Mouse (Mus musculus): ENCODE results near the gene Mmachc. TPM values are rescaled to one million over a fixed set of nuclear protein-coding genes. Genes with fewer than 3 reads are reported as not detected.
A peak's percentile ranks its signal among the peaks of the same experiment; 100 is the strongest.

Gene Mmachc
- total RNA-seq, 2 experiments from 2014 or later = 16.4 to 20.8 TPM

DNA sequence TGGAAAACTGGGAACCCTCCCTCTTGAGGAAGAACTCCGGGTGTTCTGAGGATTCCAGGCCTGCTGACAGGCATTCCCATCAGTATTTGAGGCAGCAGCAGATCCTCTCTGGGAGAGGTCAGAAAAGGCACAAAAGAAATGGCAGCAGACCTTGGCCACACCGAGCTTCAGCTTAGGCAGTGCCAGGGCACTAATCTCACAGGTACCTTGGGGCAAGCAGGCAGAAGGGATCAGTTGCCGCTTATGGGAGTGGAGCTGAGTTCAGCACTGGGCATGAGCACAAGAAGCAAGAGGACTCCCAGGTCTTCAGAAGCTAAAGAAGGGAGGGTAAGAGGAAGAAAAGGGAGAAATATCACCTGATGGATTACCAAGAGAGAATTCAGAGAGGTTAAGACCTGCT is 50.2 kb downstream of the Mmachc start:
- Histone ChIP-seq H3K4me3 (no peak overlapping the region), H3K27ac (no peak overlapping the region)
- no peak for TF ChIP-seq CTCF (conservative IDR thresholded peaks at IDR 0.05)
- DNase-seq (ENCODE audit: low spot score in 2 of 2) = no peak

DNA sequence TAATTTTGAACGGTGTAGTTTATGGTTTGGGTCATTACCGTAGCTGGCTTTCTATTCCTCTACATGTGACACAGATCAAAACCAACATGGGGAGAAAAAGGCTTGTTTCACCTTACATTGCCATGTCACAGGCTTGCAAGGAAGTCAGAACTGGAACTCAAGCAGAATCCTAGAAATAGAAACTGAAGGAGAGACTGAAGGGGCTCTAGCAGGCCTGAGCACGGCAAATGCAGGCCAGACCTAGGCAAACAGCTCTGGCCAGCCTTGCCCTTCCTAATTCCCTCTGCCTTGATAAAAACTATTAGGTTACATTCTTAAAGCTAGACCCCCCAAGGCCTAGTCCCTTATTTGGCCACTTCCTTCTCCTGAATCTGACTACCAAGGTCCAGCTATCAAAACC is 52.5 kb downstream of the Mmachc start:
- no peak for TF ChIP-seq CTCF (conservative IDR thresholded peaks at IDR 0.05)
- no peak for DNase-seq (ENCODE audit: low spot score in 2 of 2)
- Histone ChIP-seq H3K27ac (peak overlapping the region; percentile 32; the same call in 1 of the 2 replicates), H3K4me3 (no peak overlapping the region)

DNA sequence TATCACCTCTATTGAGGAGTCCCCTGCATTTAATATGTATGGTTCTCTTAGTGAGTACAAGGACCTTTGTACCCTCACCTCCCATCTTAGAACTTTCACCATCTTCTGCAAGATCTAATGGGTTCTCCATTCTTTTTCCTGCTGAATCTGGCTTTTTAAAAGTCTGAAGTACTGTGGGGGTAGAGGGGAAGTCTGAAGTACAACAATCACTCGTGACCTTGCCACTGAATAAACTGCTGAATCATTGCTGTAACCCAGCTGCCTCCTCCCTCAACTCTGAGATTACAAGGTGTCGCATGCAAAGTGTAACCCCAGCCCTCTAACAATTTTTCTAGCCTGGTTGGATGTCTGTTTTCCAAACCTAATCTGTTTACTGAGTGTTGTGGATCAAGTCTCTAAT is 53.1 kb downstream of the Mmachc start:
- no peak for DNase-seq (ENCODE audit: low spot score in 2 of 2)
- TF ChIP-seq CTCF (conservative IDR thresholded peaks at IDR 0.05) = no peak
- no peak overlapping the region for H3K27ac ChIP-seq
- no peak overlapping the region for H3K4me3 ChIP-seq

DNA sequence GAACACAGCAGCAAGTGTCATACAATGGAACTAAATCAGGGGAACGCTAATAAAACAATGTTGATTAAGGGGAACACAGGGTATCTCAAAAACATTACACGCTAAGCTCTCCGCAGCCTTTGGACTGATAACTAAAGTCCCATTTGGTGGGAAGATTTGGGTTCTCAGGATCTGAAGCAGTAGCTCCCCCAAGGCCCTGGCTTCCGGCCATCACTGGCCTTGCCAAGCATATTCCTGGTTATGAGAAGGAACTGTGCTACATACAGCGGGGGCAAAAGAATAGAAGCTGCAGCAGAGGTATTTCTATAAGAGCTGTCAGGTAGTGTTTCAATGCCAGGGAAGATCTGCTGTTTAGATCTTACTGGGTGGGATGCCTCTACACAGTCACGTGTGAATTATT is 55.0 kb downstream of the Mmachc start:
- no peak for DNase-seq (ENCODE audit: low spot score in 2 of 2)
- TF ChIP-seq CTCF (conservative IDR thresholded peaks at IDR 0.05) = no peak
- Histone ChIP-seq H3K4me3 (no peak overlapping the region), H3K27ac (no peak overlapping the region)

Other genes starting within 250 kb of the Mmachc start
- gene Mast2, start 244.2 kb downstream of the Mmachc start, total RNA-seq (2021) = 10 to 100 TPM; 88.7 to 98.0 TPM
- 10 to 100 TPM; 17.5 to 20.1 TPM for gene Ipp, start 200.9 kb downstream of the Mmachc start, total RNA-seq (2021)
- gene Tmem69, start 152.5 kb downstream of the Mmachc start, total RNA-seq (2021) = 10 to 100 TPM; 11.4 to 13.3 TPM
- 10 to 100 TPM; 38.2 to 45.0 TPM for gene Gpbp1l1, start 150.7 kb downstream of the Mmachc start, total RNA-seq (2021)
- gene Ccdc17, start 111.8 kb downstream of the Mmachc start, total RNA-seq (2021) = 1 to 10 TPM; 5.7 to 7.4 TPM
- gene Nasp, start 80.5 kb downstream of the Mmachc start, total RNA-seq (2021) = 10 to 100 TPM; 28.0 to 32.5 TPM
- gene Akr1a1, start 56.7 kb downstream of the Mmachc start, total RNA-seq (2021) = 100 to 1,000 TPM; 376 to 387 TPM
- 100 to 1,000 TPM; 143 to 151 TPM for gene Prdx1, start 22.9 kb downstream of the Mmachc start, total RNA-seq (2021)
- 1 to 10 TPM; 3.9 to 6.0 TPM for gene Ccdc163, start 103 bp upstream of the Mmachc start, total RNA-seq (2021)
- 1 to 10 TPM; 4.2 to 4.8 TPM for gene Tesk2, start 12.5 kb upstream of the Mmachc start, total RNA-seq (2021)
- gene Toe1, start 99.2 kb upstream of the Mmachc start, total RNA-seq (2021) = 10 to 100 TPM; 14.0 to 16.2 TPM
- 1 to 10 TPM; 3.1 to 3.2 TPM for gene Mutyh, start 99.3 kb upstream of the Mmachc start, total RNA-seq (2021)
- gene Hpdl, start 113.3 kb upstream of the Mmachc start, total RNA-seq (2021) = 1 to 10 TPM; 6.4 to 6.9 TPM
- 10 to 100 TPM; 15.6 to 17.1 TPM for gene Zswim5, start 169.0 kb upstream of the Mmachc start, total RNA-seq (2021)